Mouse (Mus musculus) forebrain, embryonic 10.5 days (tissue): Measurements from ENCODE around the gene Drg1. TPM values are rescaled to one million over a fixed set of nuclear protein-coding genes. Genes with fewer than 3 reads are reported as not detected.

Experiments used
- DNase-seq: peaks from one replicate; pipeline ENCODE4 v3.0.0-alpha.2; 2017; ENCODE audit warnings: low spot score; ENCODE audit errors: extremely low spot score
- H3K27ac ChIP-seq: fragments of 300-500 bp; sonication (generic); 2 replicates; pipeline ENCODE4 v1.5.1; 2016; ENCODE audit warnings: mild to moderate bottlenecking
- H3K27me3 ChIP-seq: fragments of 300-500 bp; sonication (generic); 2 replicates; pipeline ENCODE4 v1.6.1; 2016; ENCODE audit warnings: mild to moderate bottlenecking; ENCODE audit not compliant: poor library complexity, severe bottlenecking
- H3K36me3 ChIP-seq: fragments of 300-500 bp; sonication (generic); replicated peaks from 2 replicates; pipeline ENCODE4 v1.6.1; 2016; ENCODE audit warnings: mild to moderate bottlenecking, moderate library complexity
- H3K4me1 ChIP-seq: fragments of 300-500 bp; sonication (generic); 2 replicates; pipeline ENCODE4 v1.6.1; 2016
- H3K4me3 ChIP-seq: fragments of 300-500 bp; sonication (generic); 2 replicates; pipeline ENCODE4 v1.5.1; 2016; ENCODE audit warnings: mild to moderate bottlenecking, moderate library complexity
- H3K9me3 ChIP-seq: fragments of 300-500 bp; sonication (generic); 2 replicates; pipeline ENCODE4 v1.6.1; 2016; ENCODE audit warnings: mild to moderate bottlenecking, moderate library complexity
- WGBS: fragments of 180-500 bp; shearing (Covaris S2); methylation state at CpG from one replicate; pipeline ENCODE4 v1.1.7; 2016; 5-methylcytosine and 5-hydroxymethylcytosine counted together
- polyA plus RNA-seq: library from polyadenylated mRNA; unstranded; fragments of >200 nt; fragmentation: Nextera tagmentation; extraction: Ambion mirVana; gene quantifications from 2 replicates; pipeline ENCODE4 v1.2.1, GENCODE M21; 2016

Gene Drg1
- polyA plus RNA-seq, 1 experiment from 2014 or later: 335 TPM

DNA sequence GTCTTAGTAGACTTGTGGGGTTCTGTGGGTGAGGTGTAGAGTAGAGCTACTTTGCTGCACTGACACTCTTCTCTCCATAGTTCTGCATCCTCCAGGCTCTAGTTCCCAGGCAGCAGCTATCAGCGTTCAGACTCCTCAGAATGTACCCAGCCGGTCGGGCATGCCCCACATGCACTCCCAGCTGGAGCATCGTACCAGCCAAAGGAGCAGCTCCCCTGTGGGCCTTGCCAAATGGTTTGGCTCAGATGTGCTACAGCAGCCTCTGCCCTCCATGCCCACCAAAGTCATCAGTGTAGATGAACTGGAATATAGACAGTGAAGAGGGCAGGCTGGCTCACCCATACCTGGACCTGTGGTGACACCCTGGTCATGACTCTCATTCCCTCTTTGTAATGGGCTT lies 22.4 kb downstream of the Drg1 start:
- H3K27ac ChIP-seq: no peak overlapping the region
- 86% methylated on average over 4 of the region's 4 CpGs for WGBS
- H3K27me3 ChIP-seq: no peaks in the 10 kb centered on the region
- no peak for DNase-seq
- no peaks in the 10 kb centered on the region for H3K4me1 ChIP-seq
- H3K4me3 ChIP-seq: no peak overlapping the region
- peaks cover 9% of the 10 kb centered on the region; the same call in 1 of the 2 replicates for H3K9me3 ChIP-seq
- H3K36me3 ChIP-seq: peaks cover 100% of the 10 kb centered on the region

DNA sequence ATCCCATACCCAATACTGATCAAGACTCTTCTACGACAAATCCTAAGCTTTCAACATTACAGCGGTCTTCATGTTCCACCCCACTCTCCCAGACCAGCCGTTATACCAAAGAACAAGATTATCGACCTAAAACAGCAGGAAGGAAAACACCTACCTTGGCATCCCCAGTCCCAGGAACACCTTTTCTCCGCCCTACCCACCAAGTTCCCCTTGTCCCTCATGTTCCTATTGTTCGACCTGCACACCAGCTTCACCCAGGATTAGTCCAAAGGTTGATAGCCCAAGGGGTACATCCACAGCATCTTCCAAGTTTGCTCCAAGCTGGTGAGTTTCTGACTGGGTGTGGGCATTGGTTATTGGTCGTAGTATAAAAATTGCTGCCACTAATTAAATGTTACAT lies 23.8 kb downstream of the Drg1 start:
- H3K4me3 ChIP-seq: no peak overlapping the region
- H3K27ac ChIP-seq: no peak overlapping the region
- WGBS: 94% methylated on average over 7 of the region's 7 CpGs
- no peaks in the 10 kb centered on the region for H3K4me1 ChIP-seq
- H3K36me3 ChIP-seq: peaks cover 100% of the 10 kb centered on the region
- peaks cover 9% of the 10 kb centered on the region; the same call in 1 of the 2 replicates for H3K9me3 ChIP-seq
- H3K27me3 ChIP-seq: no peaks in the 10 kb centered on the region
- DNase-seq: no peak

DNA sequence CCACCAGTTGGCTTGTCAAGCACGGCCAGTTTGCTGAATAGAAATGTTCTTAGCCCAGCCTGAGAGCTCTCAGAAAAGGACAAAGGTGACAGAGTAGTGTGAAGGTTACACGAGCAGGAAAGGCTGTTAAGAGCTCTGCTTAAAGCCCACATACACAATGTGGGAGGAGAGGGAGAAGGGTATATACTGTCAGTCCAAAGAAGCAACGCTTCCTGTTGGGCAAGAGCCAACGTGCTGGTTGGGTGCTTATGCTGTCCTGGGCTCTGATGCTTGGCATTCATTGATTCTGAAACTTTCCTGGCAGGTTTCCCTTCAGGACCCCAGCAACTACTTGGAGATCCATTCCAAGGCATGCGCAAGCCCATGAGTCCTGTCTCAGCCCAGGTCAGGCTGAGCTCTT lies 30.9 kb downstream of the Drg1 start:
- DNase-seq: no peak
- WGBS: 92% methylated on average over 5 of the region's 5 CpGs
- no peak overlapping the region for H3K27ac ChIP-seq
- H3K4me1 ChIP-seq: no peaks in the 10 kb centered on the region
- H3K36me3 ChIP-seq: peaks cover 98% of the 10 kb centered on the region
- H3K4me3 ChIP-seq: no peak overlapping the region
- H3K27me3 ChIP-seq: no peaks in the 10 kb centered on the region
- no peaks in the 10 kb centered on the region; the same call in 1 of the 2 replicates for H3K9me3 ChIP-seq

DNA sequence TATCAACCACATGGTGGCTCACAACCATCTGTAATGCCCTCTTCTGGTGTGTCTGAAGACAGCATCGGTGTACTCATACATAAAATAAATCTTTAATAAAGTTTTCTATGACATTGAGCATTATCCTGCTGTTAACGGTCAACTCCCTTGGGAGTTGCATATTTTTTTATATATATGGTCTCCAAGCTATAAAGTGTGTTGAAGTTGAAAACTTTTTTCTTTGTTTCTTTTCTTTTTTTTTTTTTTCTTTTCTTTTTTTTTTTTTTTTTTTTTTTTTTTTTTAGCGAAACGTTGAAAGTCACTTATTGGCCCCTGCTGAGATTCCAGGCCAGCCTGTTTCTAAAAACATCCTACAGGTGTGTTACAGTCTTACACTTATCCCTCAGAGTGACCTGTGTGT lies 32.5 kb downstream of the Drg1 start:
- 96% methylated on average over 4 of the region's 4 CpGs for WGBS
- Histone ChIP-seq H3K27ac (no peak overlapping the region), H3K27me3 (no peaks in the 10 kb centered on the region), H3K4me1 (no peaks in the 10 kb centered on the region), H3K4me3 (no peak overlapping the region), H3K9me3 (no peaks in the 10 kb centered on the region; the same call in 1 of the 2 replicates), H3K36me3 (peaks cover 98% of the 10 kb centered on the region)
- DNase-seq: no peak

DNA sequence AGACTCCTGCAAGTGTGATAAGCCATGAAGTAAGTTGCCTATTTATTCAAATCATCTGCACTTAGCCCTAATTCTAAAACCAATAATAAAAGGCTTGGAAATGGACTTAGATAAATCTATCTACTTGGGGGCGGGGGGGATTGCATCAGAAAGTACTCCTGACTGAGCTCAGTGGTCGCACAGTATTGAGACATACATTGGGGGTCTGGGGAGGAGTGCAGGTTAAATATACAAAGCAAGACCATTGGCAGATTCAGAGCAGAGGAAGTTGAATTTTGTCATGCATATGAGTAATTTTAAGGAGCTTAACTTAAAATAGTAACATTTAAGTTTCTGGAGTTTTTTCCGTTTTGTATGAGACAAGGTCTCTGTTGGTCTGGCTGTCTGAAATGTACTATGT lies 34.0 kb downstream of the Drg1 start:
- DNase-seq: no peak
- Histone ChIP-seq H3K9me3 (no peaks in the 10 kb centered on the region; the same call in 1 of the 2 replicates), H3K36me3 (peaks cover 95% of the 10 kb centered on the region), H3K4me3 (no peak overlapping the region), H3K27ac (no peak overlapping the region), H3K27me3 (no peaks in the 10 kb centered on the region), H3K4me1 (no peaks in the 10 kb centered on the region)
- 91% methylated on average over 3 of the region's 3 CpGs for WGBS

DNA sequence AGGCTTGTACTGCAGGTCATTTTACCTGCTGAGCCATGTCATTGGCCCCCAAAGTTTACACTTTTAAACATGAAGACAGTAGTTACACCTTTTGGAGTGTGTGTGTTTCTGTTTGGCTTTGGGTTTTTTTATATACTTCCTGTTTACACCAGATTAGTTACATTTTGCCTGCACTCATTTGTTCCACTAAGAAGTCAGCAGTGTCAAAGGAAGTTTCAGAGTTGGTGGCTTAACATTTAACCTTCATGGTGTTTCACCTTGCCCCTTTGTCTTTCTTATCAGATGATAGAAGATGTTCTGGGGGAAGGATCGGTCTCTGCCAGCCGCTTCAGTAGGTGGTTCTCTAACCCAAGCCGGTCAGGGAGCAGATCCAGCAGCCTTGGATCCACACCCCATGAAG lies 39.1 kb downstream of the Drg1 start:
- no peak for DNase-seq
- 97% methylated on average over 3 of the region's 3 CpGs for WGBS
- H3K4me1 ChIP-seq: no peaks in the 10 kb centered on the region
- H3K9me3 ChIP-seq: no peaks in the 10 kb centered on the region
- no peak overlapping the region for H3K27ac ChIP-seq
- H3K36me3 ChIP-seq: peaks cover 97% of the 10 kb centered on the region
- no peak overlapping the region for H3K4me3 ChIP-seq
- no peaks in the 10 kb centered on the region for H3K27me3 ChIP-seq

DNA sequence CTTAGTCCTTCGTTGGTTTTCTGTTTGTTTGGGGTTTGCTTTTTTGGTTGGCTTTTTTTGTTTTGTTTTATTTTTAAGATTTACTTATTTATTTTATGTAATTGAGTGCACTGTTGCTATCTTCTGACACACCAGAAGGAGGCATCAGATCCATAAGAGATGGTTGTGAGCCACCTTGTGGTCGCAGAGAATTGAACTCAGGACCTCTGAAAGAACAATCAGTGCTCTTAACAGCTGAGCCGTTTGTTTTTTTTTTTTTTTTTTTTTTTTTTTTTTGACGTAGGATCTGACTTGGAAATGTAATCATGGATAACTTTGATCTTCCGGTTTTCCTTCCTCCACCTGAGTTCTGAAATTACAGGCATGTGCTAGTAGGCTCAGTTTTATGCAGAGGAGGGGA lies 43.1 kb downstream of the Drg1 start:
- 90% methylated on average over 5 of the region's 5 CpGs for WGBS
- Histone ChIP-seq H3K27me3 (no peaks in the 10 kb centered on the region), H3K9me3 (no peaks in the 10 kb centered on the region), H3K4me1 (no peaks in the 10 kb centered on the region), H3K4me3 (no peak overlapping the region), H3K36me3 (peaks cover 96% of the 10 kb centered on the region), H3K27ac (no peak overlapping the region)
- no peak for DNase-seq

DNA sequence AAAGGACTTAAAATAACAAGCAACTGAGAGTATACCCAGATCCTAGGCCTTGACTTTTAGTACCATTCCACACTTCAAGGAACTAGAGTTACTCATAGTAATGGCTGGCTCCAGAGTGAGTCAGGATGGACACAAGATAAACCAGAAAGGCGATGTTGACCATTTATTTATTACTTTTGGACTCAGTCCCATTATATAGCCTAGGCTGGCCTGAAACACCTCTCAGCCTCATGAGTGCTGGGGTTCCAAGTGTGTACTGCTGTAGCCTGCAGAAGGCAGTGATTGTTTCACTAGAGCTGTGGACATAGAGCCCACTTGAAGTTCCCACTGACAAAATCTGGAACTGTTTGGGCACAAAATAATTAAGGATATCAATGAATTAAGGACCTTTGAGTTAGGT lies 53.7 kb downstream of the Drg1 start:
- Histone ChIP-seq H3K4me3 (no peak overlapping the region), H3K36me3 (peaks cover 98% of the 10 kb centered on the region), H3K27me3 (no peaks in the 10 kb centered on the region), H3K27ac (no peak overlapping the region), H3K9me3 (no peaks in the 10 kb centered on the region), H3K4me1 (no peaks in the 10 kb centered on the region)
- no peak for DNase-seq
- WGBS: 92% methylated on average over 1 of the region's 1 CpGs

DNA sequence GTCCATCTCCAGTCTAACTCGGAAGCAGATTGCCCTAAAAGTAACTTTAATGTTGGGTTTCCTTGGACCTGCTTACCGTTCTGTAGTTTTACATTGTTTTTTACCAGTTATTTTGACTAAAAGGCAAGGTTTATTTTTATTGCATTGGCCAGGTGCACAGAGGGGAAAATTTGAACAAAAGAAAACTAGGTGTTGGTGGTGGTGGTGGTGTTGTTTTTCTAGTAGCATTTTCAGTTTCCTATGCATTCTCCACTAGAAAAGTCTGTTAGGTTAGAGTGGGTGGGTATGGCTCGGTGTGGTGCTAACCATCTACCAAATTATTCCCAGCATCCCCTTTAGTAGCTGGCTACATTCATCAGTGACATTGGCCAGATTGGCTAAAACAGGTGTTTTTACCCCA lies 59.4 kb downstream of the Drg1 start:
- no peak for DNase-seq
- peaks cover 75% of the 10 kb centered on the region for H3K36me3 ChIP-seq
- H3K27ac ChIP-seq: no peak overlapping the region
- peaks cover 13% of the 10 kb centered on the region for H3K4me1 ChIP-seq
- H3K4me3 ChIP-seq: no peak overlapping the region
- 95% methylated on average over 3 of the region's 3 CpGs for WGBS
- no peaks in the 10 kb centered on the region for H3K9me3 ChIP-seq
- H3K27me3 ChIP-seq: no peaks in the 10 kb centered on the region

DNA sequence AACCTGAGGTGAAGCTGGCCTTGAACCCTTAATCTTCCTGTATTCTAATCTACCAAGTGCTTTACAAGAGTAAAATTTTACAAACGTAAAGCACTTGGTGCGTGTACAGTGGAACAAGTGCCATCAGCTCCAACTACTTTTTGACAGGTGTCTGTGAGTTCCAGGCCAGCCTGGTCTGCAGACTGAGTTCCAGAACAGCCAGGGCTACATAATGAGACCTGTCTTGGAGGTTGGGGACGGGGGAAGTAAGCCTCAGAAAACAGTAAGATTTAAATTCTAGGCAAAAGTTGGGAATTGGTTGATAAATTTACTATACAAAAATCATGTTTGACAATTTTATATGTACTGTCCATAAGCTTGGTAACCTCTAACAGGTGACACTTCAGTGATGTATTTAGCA lies 61.0 kb downstream of the Drg1 start:
- DNase-seq: no peak
- Histone ChIP-seq H3K9me3 (no peaks in the 10 kb centered on the region), H3K36me3 (peaks cover 60% of the 10 kb centered on the region), H3K27ac (no peak overlapping the region), H3K4me1 (peaks cover 13% of the 10 kb centered on the region), H3K27me3 (no peaks in the 10 kb centered on the region), H3K4me3 (no peak overlapping the region)
- 94% methylated on average over 3 of the region's 3 CpGs for WGBS

DNA sequence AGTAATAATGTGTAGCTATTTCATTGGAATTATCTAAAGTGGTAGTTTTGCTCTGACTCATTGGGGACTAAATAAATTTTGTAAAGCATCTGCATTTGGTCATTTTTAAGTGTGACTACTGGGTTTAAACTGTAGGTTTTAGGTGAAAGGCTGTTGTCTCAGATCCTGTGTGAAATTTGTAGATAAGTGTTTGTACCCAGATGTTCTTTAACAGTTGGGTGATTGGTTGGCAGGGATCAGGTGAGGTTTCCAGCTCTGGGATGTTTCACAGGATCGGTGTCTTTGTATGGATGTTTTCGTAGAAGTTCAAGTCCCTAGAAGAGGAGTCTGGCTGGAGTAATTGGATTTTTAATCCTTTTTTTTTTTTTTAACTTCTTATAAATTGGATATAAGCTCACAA lies 62.4 kb downstream of the Drg1 start:
- peaks cover 45% of the 10 kb centered on the region for H3K36me3 ChIP-seq
- H3K9me3 ChIP-seq: no peaks in the 10 kb centered on the region
- peaks cover 13% of the 10 kb centered on the region for H3K4me1 ChIP-seq
- no peaks in the 10 kb centered on the region for H3K27me3 ChIP-seq
- no peak for DNase-seq
- H3K27ac ChIP-seq: no peak overlapping the region
- 89% methylated on average over 2 of the region's 2 CpGs for WGBS
- H3K4me3 ChIP-seq: peak overlapping the region; percentile 51

DNA sequence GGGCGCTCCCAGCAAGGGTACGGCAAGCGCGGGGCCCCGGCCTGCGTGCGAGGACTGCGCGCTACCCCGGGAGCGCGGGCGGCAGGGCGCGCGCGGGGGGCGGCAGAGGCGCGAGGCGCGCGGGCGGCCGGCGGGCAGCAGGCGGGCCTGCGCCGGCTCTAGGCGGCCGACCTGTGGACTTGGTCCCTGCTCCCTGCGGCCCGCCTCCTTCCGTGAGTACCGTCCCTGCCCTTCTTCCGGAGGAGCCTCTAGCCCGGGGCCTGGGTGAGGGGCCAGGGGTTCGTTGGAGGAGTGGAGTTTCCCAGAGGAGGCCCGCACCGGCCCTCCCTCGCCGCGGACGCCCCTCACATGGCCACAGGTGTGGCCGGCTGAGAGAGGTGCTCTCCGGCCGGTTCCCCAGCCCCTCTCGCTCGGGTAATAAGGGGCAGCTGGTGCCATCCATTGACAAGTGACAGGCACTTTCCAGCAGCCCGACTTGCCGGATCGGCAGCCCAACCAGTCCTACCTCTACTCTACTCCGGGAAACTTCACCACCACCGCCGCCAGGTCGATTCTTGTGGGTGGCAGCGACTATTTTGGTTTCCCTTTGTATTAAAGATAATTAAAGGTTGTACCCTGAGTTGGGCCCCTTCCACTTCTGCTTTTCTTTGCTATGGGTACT lies 63.3 kb downstream of the Drg1 start:
- DNase-seq: peak; percentile 67
- WGBS: 3% methylated on average over 55 of the region's 57 CpGs

DNA sequence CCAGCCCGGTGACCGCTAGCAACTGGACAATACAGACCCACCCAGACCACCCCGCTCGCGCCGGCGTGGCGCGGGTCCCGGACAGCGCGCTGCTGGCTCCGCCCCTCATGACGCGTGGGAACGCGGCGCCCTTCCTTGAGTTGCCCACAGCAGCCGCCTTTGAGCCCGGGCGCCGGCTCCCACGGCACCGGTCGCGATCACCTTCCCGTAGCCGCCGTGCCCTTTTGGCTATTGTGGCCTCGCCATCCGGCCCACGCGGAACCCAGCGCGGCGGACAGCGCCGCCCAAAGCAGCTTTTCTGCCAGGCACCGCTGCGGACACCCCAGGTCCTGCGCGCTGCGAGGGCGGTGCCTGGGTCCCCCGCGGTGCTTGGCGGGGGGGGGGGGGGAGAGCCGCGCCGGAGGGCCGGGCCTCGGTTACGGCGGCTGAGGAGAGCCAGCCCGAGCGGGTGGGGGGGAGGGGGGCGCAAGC lies 63.9 kb downstream of the Drg1 start, which contains the start of gene Eif4enif1:
Gene Eif4enif1 (plus strand): TSS at position 162 of the 471 bp plus-strand sequence.
- Histone ChIP-seq H3K4me1 (peaks cover 13% of the 10 kb centered on the region), H3K27me3 (no peaks in the 10 kb centered on the region), H3K27ac (peak within 1 kb of the TSS; percentile 85), H3K4me3 (peak within 1 kb of the TSS; percentile 51), H3K9me3 (no peaks in the 10 kb centered on the region), H3K36me3 (peaks cover 30% of the 10 kb centered on the region)
- WGBS: under 1% methylated on average over 45 of the region's 57 CpGs
- peak; percentile 94 for DNase-seq

More for the DNA sequence above, 63.3 kb downstream of the Drg1 start:
- no peaks in the 10 kb centered on the region for H3K27me3 ChIP-seq
- peak overlapping the region; percentile 85 for H3K27ac ChIP-seq
- H3K36me3 ChIP-seq: peaks cover 37% of the 10 kb centered on the region
- H3K4me1 ChIP-seq: peaks cover 13% of the 10 kb centered on the region
- H3K9me3 ChIP-seq: no peaks in the 10 kb centered on the region
- H3K4me3 ChIP-seq: peak overlapping the region; percentile 51
